Mouse (Mus musculus) thymus, postnatal 4 days (tissue): ENCODE results near the gene Car12.
A peak's percentile ranks its signal among the peaks of the same experiment; 100 is the strongest.
"Not testable (repeated sequence)": the region's sequence is repeated elsewhere in the genome, so short reads cannot be mapped to it uniquely, and the experiment has no call there.

Source experiments
- DNase-seq: peaks from one replicate; pipeline ENCODE4 v3.0.0; 2021

Car12 gene

DNA sequence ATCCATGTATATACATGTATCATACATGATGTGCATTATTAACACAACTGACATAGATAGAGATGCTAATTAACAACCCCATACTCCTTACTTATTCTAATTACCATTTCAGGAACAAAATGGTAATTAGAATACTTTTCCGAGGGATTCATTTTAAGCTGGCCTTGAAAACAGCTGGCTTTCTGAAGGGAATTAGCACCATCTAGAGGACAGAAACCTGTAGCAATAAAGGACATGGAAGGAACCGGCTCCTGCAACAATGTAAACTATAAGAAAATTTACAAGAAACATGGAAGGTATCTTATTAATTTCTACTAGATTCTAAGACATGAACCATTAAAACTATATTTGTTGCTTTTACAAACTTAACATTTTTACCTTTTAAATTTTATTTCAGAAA is 74.3 kb downstream of the Car12 start:
- DNase-seq, result no peak

- no peak for DNase-seq
Measured at GRCm38 (mm10) chr9:66794629-66795463, 81.4 kb downstream of the Car12 start.

DNA sequence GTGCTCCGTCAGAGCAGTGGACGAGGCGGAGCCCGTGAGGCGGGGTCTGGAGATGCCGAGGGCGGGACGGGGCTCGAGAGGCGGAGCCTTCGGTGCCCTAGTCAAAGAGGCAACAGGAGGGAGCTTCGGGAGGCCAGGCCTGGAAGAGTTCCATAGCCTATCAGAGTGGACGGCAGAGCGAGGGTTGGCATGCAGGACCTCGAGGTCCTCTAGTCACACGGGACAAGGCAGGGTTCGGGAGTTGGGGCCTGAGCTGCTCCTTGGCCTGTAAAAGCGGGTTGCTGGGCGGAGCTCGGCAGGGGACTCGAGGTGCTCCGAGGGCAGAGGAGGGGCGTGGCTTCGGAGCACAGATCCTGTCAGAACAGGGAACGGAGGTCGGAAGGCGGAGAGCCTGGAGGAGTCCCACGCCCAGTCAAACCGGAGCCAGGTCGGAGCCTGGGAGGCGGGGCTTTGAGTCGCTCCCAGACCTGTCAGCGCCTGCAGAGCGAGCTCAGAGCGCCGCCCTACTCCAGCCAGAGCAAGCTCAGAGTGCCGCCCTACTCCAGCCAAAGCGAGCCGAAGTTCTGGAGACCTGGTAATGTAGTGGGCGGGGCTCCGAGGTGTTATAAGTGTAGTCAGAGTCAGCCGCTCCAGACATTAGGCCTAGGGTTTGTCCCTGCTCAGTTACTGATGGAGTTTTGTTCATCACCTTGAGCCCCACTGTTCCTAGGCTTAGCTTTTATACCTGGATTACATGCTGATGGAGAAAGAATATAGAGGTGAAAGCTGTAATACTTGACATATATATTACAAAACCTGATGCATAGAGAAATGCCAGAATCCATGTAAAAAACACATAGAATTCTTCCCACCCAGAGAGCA is 82.2 kb downstream of the Car12 start, which contains the start of gene Aph1b:
TSS of gene Aph1b (minus strand) at position 27 of the 861 bp plus-strand sequence.
- DNase-seq, result peak; percentile 93

DNA sequence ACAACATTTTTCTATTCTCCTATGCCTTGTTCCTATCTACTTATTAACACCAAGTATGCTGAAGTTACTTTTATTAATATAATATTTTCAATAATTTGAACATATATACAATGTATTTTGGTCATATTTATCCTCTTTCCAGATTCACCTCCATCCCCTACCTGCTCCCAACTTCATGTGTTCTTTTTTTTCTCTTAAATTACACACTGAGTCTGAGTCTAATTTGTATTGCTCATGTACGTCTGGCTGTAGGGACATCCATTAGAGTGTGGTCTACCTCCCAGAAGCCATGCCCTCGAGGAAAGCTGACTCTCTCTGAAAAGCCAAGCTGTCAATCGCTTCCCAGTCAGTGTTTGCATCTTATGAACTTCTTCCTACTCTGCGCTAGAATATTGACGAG is 83.3 kb downstream of the Car12 start, which contains the start of gene Gm10647:
TSS of gene Gm10647 (plus strand) at position 301 of the 400 bp plus-strand sequence.
- DNase-seq, result no peak

GRCm38 (mm10) chr9:66801947-66802346 is 88.5 kb downstream of the Car12 start:
- DNase-seq, result no peak

DNA sequence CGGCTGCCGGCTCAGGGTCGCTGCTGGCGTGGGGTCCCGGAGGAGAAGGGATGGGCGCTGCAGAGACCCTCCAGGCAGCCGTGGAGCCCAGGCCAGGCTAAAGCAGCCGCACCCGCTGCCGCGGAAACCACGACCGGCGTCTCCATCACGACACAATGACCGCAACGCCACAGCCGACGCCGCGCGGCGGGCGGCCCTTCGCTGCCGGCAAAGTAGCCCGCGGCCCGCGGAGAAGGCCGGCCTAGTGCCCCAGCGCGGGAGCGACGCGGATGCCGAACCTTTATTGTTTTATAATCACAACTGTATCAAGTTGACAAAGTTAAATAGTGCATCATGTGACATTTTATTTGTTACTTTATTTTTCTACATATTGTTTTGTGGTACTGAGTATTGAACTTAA is 92.5 kb downstream of the Car12 start:
- not testable (repeated sequence) for DNase-seq

DNA sequence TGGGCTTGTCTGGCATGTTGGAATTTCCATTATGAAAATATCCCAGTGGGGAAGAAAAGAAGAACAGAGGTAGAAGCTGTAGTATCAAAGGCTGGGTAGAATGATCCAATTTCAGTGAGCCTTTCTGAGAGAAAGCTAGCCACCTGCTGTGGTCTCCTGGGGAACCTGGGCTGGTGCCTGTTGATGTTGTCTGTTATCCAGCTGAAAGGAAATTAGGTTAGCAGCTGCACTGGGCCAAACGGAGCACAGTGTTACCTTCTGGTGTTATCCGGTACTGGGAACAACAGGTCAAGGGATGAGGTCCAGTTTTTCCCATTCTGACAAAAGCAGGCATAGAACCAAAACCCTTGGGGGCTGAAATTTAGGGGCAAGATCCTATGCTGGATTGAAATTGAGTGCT is 99.9 kb downstream of the Car12 start:
- peak; percentile 31 for DNase-seq
